Mouse (Mus musculus) hindbrain, embryonic 14.5 days (tissue): ENCODE data around the gene Scel. TPM values are rescaled to one million over a fixed set of nuclear protein-coding genes. Genes with fewer than 3 reads are reported as not detected.
A peak's percentile ranks its signal among the peaks of the same experiment; 100 is the strongest.

ENCODE experiments used
- ATAC-seq: fragments of 200-750 bp; cut with Nextera tagmentation; 2 replicates; pipeline ENCODE4 v1.8.0; 2017; ENCODE audit warnings: moderate number of reproducible peaks, mild to moderate bottlenecking, moderate TSS enrichment, moderate library complexity; ENCODE audit not compliant: low FRiP score
- DNase-seq: peaks from one replicate; pipeline ENCODE4 v3.0.0-alpha.2; 2015; ENCODE audit warnings: low spot score
- H3K27ac ChIP-seq: fragments of 300-500 bp; sonication (generic); 2 replicates; pipeline ENCODE4 v1.5.1; 2014; ENCODE audit warnings: mild to moderate bottlenecking, moderate library complexity
- H3K27me3 ChIP-seq: fragments of 300-500 bp; sonication (generic); 2 replicates; pipeline ENCODE4 v1.6.1; 2014; ENCODE audit warnings: mild to moderate bottlenecking, low read length, mixed read lengths; ENCODE audit not compliant: control insufficient read depth, insufficient read depth
- H3K36me3 ChIP-seq: fragments of 300-500 bp; sonication (generic); replicated peaks from 2 replicates; pipeline ENCODE4 v1.6.1; 2014; ENCODE audit not compliant: control insufficient read depth, insufficient read depth
- H3K4me1 ChIP-seq: fragments of 300-500 bp; sonication (generic); replicated peaks from 2 replicates; pipeline ENCODE4 v1.6.1; 2014; ENCODE audit warnings: antibody characterized with exemption, low read length, mixed read lengths; ENCODE audit not compliant: control insufficient read depth, insufficient read depth
- H3K4me2 ChIP-seq: fragments of 300-500 bp; sonication (generic); replicated peaks from 2 replicates; pipeline ENCODE4 v1.6.1; 2014; ENCODE audit warnings: mild to moderate bottlenecking, moderate library complexity
- H3K4me3 ChIP-seq: fragments of 300-500 bp; sonication (generic); replicated peaks from 2 replicates; pipeline ENCODE4 v1.5.1; 2014; ENCODE audit warnings: mild to moderate bottlenecking, low read length
- H3K9ac ChIP-seq: fragments of 300-500 bp; sonication (generic); 2 replicates; pipeline ENCODE4 v1.6.1; 2014
- H3K9me3 ChIP-seq: fragments of 300-500 bp; sonication (generic); 2 replicates; pipeline ENCODE4 v1.6.1; 2016; ENCODE audit warnings: low read length; ENCODE audit not compliant: control insufficient read depth
- WGBS: fragments of 180-500 bp; shearing (Covaris S2); extraction: QIAGEN DNeasy Blood & Tissue Kit; methylation state at CpG from one replicate; pipeline ENCODE4 v1.1.7; 2014; 5-methylcytosine and 5-hydroxymethylcytosine counted together
- polyA plus RNA-seq: library from polyadenylated mRNA; unstranded; fragments of >200 nt; fragmentation: Nextera tagmentation; extraction: Ambion mirVana; gene quantifications from 2 replicates; pipeline ENCODE4 v1.2.1, GENCODE M21; 2014

Scel gene
- polyA plus RNA-seq, 1 experiment from 2014 or later: 0.36 TPM

- Histone ChIP-seq H3K9me3 (no peaks in the 10 kb centered on the region), H3K4me2 (no peak overlapping the region), H3K9ac (no peak overlapping the region), H3K4me1 (no peaks in the 10 kb centered on the region), H3K27me3 (no peaks in the 10 kb centered on the region), H3K36me3 (no peaks in the 10 kb centered on the region), H3K27ac (no peak overlapping the region), H3K4me3 (no peak overlapping the region)
- ATAC-seq: no peak
- WGBS: 89% methylated on average over 8 of the region's 8 CpGs
- no peak for DNase-seq
Observed at GRCm38 (mm10) chr14:103535511-103536024, 22.4 kb downstream of the Scel start.

GRCm38 (mm10) chr14:103536334-103536733, 23.2 kb downstream of the Scel start:
- DNase-seq (no peak), ATAC-seq (no peak)
- no peak overlapping the region for H3K27ac ChIP-seq
- no peaks in the 10 kb centered on the region for H3K27me3 ChIP-seq
- H3K36me3 ChIP-seq: no peaks in the 10 kb centered on the region
- no peak overlapping the region for H3K4me3 ChIP-seq
- WGBS: 44% methylated on average over 10 of the region's 10 CpGs
- no peak overlapping the region for H3K4me2 ChIP-seq
- H3K4me1 ChIP-seq: no peaks in the 10 kb centered on the region
- no peak overlapping the region for H3K9ac ChIP-seq
- no peaks in the 10 kb centered on the region for H3K9me3 ChIP-seq

DNA sequence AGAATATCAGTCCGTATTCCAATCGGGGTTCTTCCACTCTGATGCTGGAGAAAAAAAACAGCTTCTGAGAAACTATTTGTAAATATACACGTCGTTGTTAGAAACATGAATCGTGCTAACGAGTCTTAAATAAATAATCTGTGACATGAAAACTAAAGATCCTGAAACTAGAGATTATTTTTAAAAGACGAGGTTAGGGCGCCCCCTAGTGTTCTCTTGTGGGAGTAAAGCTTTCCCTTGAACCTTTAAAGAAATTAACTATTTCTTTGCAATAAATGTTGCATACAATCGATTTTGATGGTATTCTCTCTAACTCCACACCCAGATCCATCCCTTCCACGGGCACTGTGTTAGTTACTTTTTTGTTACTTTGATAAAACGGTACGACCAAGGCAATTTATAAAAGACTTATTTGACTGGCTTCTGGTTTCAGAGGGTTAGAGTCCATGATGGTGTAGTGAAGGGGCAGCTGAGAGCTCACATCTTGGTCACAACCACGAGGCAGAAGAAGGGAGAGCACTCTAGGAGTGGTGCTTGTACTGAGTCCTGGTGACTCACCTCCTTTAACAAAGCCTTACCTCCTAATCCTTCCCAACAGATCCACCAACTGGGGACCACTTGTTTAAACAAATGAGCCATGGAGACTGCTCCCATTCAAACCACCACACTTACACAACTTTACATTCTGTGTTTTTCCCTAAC, 24.4 kb downstream of the Scel start:
- Histone ChIP-seq H3K9me3 (no peaks in the 10 kb centered on the region), H3K4me3 (no peak overlapping the region), H3K27ac (no peak overlapping the region), H3K27me3 (no peaks in the 10 kb centered on the region), H3K4me2 (no peak overlapping the region; the same call in 1 of the 2 replicates), H3K9ac (no peak overlapping the region), H3K4me1 (no peaks in the 10 kb centered on the region), H3K36me3 (no peaks in the 10 kb centered on the region)
- DNase-seq: peak; percentile 88
- WGBS: 16% methylated on average over 13 of the region's 13 CpGs
- no peak for ATAC-seq

DNA sequence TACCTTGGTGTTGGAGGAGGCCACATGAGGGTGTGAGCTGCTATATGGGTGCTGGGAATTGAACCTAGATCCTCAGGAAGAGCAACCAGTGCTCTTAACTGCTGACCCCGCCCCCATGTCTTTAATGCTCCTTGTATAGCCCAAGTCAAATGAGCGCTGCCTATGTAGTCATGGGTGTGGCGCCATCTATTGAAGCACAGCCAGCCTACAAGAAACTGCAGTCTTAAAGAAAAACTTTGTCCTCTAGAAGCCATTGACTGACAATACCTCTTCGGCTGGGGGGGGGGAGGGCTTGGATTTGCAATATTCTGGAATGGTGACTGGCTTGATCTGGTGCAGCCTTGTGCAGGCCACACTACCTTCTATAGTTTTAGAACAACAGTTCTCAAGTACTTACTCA, 26.7 kb downstream of the Scel start:
- H3K4me2 ChIP-seq: no peak overlapping the region
- H3K4me3 ChIP-seq: no peak overlapping the region
- no peaks in the 10 kb centered on the region for H3K27me3 ChIP-seq
- H3K4me1 ChIP-seq: no peaks in the 10 kb centered on the region
- no peak overlapping the region for H3K27ac ChIP-seq
- H3K36me3 ChIP-seq: no peaks in the 10 kb centered on the region
- ATAC-seq: no peak
- no peak for DNase-seq
- WGBS: 62% methylated on average over 4 of the region's 4 CpGs
- H3K9ac ChIP-seq: no peak overlapping the region
- H3K9me3 ChIP-seq: no peaks in the 10 kb centered on the region

- no peak for ATAC-seq
- no peaks in the 10 kb centered on the region for H3K4me1 ChIP-seq
- no peak overlapping the region for H3K27ac ChIP-seq
- no peak for DNase-seq
- no peak overlapping the region for H3K4me2 ChIP-seq
- no peaks in the 10 kb centered on the region for H3K9me3 ChIP-seq
- no peak overlapping the region for H3K4me3 ChIP-seq
- 38% methylated on average over 5 of the region's 5 CpGs for WGBS
- no peak overlapping the region for H3K9ac ChIP-seq
- no peaks in the 10 kb centered on the region for H3K27me3 ChIP-seq
- no peaks in the 10 kb centered on the region for H3K36me3 ChIP-seq
Observed at GRCm38 (mm10) chr14:103541679-103542078, 28.5 kb downstream of the Scel start.

- DNase-seq (no peak), ATAC-seq (0 out of 2 replicates have a peak, but pooled peaks have one; percentile 32)
- H3K4me1 ChIP-seq: no peaks in the 10 kb centered on the region
- no peaks in the 10 kb centered on the region for H3K9me3 ChIP-seq
- no peaks in the 10 kb centered on the region for H3K36me3 ChIP-seq
- WGBS: 41% methylated on average over 4 of the region's 4 CpGs
- H3K27me3 ChIP-seq: no peaks in the 10 kb centered on the region
- H3K4me2 ChIP-seq: no peak overlapping the region
- no peak overlapping the region for H3K27ac ChIP-seq
- no peak overlapping the region for H3K9ac ChIP-seq
- H3K4me3 ChIP-seq: no peak overlapping the region
Observed at GRCm38 (mm10) chr14:103543304-103544079, 30.4 kb downstream of the Scel start.

DNA sequence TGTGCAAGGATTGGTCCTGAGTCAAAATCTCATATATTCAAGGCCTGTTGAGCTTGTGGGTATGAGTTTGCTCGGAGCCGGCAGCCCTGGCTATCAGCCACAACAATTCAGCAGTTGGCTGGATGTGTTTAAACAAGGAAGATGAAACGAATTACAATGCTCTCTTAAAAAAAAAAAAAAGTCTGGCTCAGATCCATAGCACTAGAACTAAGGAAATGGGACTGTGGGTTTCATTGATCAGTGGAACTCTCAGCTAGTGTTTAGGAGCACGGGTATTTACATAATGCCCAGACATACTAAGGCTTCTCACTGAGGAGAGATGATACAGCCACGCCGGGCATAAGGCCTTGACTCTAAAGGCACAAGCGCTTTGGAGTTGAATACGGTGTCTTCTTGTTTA, 32.6 kb downstream of the Scel start:
- Histone ChIP-seq H3K36me3 (no peaks in the 10 kb centered on the region), H3K27me3 (no peaks in the 10 kb centered on the region), H3K27ac (no peak overlapping the region), H3K4me1 (no peaks in the 10 kb centered on the region), H3K9ac (no peak overlapping the region), H3K9me3 (no peaks in the 10 kb centered on the region), H3K4me2 (no peak overlapping the region), H3K4me3 (no peak overlapping the region)
- WGBS: 45% methylated on average over 8 of the region's 8 CpGs
- ATAC-seq: no peak
- peak; percentile 53 for DNase-seq

DNA sequence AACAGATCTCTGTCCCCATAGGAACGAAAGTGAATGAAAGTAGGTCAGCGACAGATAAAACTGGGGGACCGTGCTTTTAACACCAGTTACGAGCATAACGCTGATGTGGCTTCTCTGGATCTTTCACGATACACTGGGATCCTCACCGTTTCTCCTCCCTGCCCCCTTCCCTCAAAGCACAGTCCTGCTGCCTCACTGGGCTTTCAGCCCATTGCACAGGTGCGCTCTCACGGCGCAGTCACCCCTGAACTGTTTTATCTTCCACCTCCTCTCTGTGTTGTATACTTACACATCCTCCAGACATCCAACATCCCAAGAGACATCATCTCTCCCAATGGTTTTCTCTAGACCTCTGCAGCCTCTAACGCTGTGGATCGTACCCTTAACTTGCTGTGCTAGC, 33.1 kb downstream of the Scel start:
- H3K27me3 ChIP-seq: no peaks in the 10 kb centered on the region
- no peaks in the 10 kb centered on the region for H3K36me3 ChIP-seq
- DNase-seq: no peak
- no peak overlapping the region for H3K9ac ChIP-seq
- no peaks in the 10 kb centered on the region for H3K9me3 ChIP-seq
- no peak overlapping the region for H3K27ac ChIP-seq
- ATAC-seq: no peak
- H3K4me3 ChIP-seq: no peak overlapping the region
- 80% methylated on average over 12 of the region's 12 CpGs for WGBS
- H3K4me2 ChIP-seq: no peak overlapping the region
- no peaks in the 10 kb centered on the region for H3K4me1 ChIP-seq

- DNase-seq (no peak), ATAC-seq (no peak)
- no peaks in the 10 kb centered on the region for H3K27me3 ChIP-seq
- H3K9ac ChIP-seq: no peak overlapping the region
- H3K4me2 ChIP-seq: no peak overlapping the region
- H3K27ac ChIP-seq: no peak overlapping the region
- WGBS: 90% methylated on average over 6 of the region's 6 CpGs
- no peak overlapping the region for H3K4me3 ChIP-seq
- no peaks in the 10 kb centered on the region for H3K36me3 ChIP-seq
- peaks cover 9% of the 10 kb centered on the region for H3K4me1 ChIP-seq
- H3K9me3 ChIP-seq: no peaks in the 10 kb centered on the region
Observed at GRCm38 (mm10) chr14:103548220-103548619, 35.1 kb downstream of the Scel start.
